Mouse (Mus musculus) ES-Bruce4 (cell line): ENCODE data around the gene 4930404N11Rik. TPM values are rescaled to one million over a fixed set of nuclear protein-coding genes. Genes with fewer than 3 reads are reported as not detected.

ENCODE experiments used
- H3K27ac ChIP-seq: 2 replicates; pipeline ENCODE4 v1.5.1; 2012; ENCODE audit warnings: low read length, inconsistent platforms; ENCODE audit not compliant: insufficient read depth
- H3K27me3 ChIP-seq: 2 replicates; pipeline ENCODE4 v1.6.1; 2012; ENCODE audit warnings: mild to moderate bottlenecking, low read length, inconsistent platforms; ENCODE audit not compliant: control insufficient read depth, poor library complexity, insufficient read depth, severe bottlenecking
- H3K36me3 ChIP-seq: 2 replicates; pipeline ENCODE4 v1.6.1; 2012; ENCODE audit warnings: inconsistent platforms, mild to moderate bottlenecking, low read length, moderate library complexity; ENCODE audit not compliant: control insufficient read depth, poor library complexity, insufficient read depth, severe bottlenecking
- H3K4me1 ChIP-seq: one replicate; pipeline ENCODE4 v1.8.1; 2011; ENCODE audit warnings: low read length; ENCODE audit not compliant: control insufficient read depth, insufficient read depth
- H3K4me3 ChIP-seq: 2 replicates; pipeline ENCODE4 v1.5.1; 2011; ENCODE audit warnings: low read depth, mild to moderate bottlenecking, low read length
- H3K9ac ChIP-seq: 2 replicates; pipeline ENCODE4 v1.6.1; 2012; ENCODE audit warnings: low read depth, mild to moderate bottlenecking, inconsistent platforms; ENCODE audit not compliant: poor library complexity, severe bottlenecking
- H3K9me3 ChIP-seq: replicated peaks from 2 replicates; pipeline ENCODE4 v1.6.1; 2012; ENCODE audit warnings: mild to moderate bottlenecking, low read length, inconsistent platforms; ENCODE audit not compliant: control insufficient read depth, poor library complexity, insufficient read depth, severe bottlenecking
- CTCF ChIP-seq: IDR thresholded peaks from one replicate; pipeline ENCODE4 v1.8.1; 2011; ENCODE audit warnings: low read depth, low read length
- EP300 ChIP-seq: IDR thresholded peaks from 2 replicates; pipeline ENCODE4 v1.6.1; 2011; ENCODE audit warnings: low read depth, low read length; ENCODE audit not compliant: insufficient read depth
- POLR2A ChIP-seq: IDR thresholded peaks from one replicate; pipeline ENCODE4 v1.8.1; 2011; ENCODE audit warnings: low read length; ENCODE audit not compliant: insufficient read depth
- polyA plus RNA-seq: library from polyadenylated mRNA; stranded (reverse); fragments of >200 nt; gene quantifications from 2 replicates; pipeline ENCODE4 v1.2.4, GENCODE M21; 2011; ENCODE audit warnings: low read depth; ENCODE audit not compliant: missing spikeins, insufficient read depth, insufficient read length

Gene 4930404N11Rik
- polyA plus RNA-seq, 1 experiment = not detected

DNA sequence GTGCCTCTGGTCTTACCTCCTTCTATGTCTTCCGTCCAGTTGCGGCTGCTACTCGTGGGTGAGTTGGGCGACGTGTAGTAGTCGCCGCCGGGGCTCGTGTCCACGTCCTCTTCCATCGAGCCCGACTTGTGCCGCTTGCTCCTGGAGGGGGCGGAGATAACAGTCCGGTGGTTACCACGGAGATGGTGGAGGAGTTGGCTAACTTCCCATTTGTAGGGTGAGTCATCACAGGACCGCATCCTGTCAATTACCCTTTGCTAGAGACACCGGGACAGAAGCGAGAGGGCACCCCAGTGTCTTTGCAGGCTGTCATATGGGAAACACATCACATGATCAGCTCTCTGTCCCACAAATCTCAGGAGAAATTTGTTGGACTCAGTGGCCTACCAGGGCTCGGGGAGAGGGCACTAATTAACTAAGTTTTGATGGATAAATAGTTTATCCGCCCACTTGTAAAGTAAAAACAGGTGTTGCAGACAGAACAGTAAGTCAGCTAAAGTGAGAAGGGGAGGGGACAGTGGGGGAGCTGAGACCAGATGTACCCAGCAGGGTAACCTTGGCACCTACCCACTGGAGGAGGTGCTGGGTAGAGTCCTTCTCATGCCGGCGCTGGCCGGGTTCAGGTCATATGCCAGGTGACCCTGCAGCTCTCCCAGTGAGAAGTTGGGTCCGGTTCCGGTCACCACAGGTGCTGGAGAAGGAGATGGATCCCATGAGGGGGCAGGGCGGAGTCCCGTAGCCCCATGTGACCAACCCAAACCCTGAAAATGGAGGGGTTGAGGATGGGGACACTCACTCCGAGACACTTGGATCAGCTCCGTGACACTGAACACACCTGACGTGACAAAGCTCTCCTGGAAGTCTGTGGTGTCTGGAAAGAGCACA is 42.2 kb upstream of the 4930404N11Rik start:
- no peaks in the 10 kb centered on the region for H3K27me3 ChIP-seq
- no peak overlapping the region for H3K9ac ChIP-seq
- H3K27ac ChIP-seq = no peak overlapping the region
- TF ChIP-seq CTCF (no peak), POLR2A (no peak), EP300 (no peak)
- H3K4me3 ChIP-seq = peak overlapping the region; percentile 36
- no peaks in the 10 kb centered on the region for H3K36me3 ChIP-seq
- H3K9me3 ChIP-seq = no peaks in the 10 kb centered on the region
- H3K4me1 ChIP-seq = peaks cover 24% of the 10 kb centered on the region

DNA sequence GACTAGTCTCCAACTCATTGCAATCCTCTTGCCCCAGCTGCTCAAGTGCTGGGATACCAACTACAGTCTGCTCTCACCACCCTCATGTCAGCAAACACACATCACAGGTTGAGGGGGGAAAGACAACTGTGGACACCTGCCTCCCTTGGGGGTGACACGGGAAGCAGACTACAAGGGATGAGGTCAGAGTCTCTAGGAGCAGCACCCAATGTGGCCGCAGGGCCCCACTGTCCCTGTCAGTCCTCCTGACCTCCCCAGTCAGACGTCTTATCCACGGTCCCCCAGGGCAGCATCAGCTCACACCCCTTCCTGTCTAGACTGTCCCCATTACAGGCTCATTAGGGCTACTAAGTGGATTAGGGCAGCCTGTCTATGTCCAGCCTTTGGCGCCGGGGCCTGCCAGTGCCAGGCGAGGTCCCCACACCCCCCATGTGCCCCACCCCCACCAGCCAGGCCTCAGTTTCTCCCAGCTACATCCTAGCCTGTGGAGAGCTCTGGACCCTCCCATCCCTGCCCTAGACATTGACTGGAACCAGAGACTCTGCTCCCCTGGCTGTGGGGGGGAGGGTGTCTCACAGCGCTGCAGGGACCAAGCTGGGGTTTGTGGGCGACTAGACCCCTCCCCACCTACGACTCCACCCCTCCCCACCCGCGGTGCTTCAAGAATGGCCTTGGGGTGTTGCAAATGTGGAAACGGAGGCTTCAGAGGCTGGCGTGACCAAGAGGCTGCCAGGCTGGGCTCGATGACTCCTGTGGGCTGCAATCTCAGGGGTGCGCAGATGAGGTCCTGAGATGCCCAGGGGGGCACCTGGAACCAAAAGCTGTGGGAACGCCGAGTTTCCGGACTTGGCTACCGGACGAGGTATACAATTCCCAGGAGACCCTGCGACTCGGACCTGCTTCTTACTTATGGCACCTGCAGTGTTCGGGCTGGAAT is 41.2 kb upstream of the 4930404N11Rik start:
- H3K27ac ChIP-seq = no peak overlapping the region
- no peak for TF ChIP-seq CTCF
- no peak for TF ChIP-seq POLR2A
- no peak for TF ChIP-seq EP300
- H3K9ac ChIP-seq = no peak overlapping the region

GRCm38 (mm10) chr10:81405588-81406201 is 40.1 kb upstream of the 4930404N11Rik start:
- Histone ChIP-seq H3K9me3 (no peaks in the 10 kb centered on the region), H3K27ac (no peak overlapping the region), H3K4me1 (peaks cover 14% of the 10 kb centered on the region), H3K27me3 (no peaks in the 10 kb centered on the region), H3K9ac (no peak overlapping the region), H3K36me3 (no peaks in the 10 kb centered on the region), H3K4me3 (no peak overlapping the region)
- TF ChIP-seq CTCF (no peak), EP300 (no peak), POLR2A (no peak)

More for the DNA sequence above, 41.2 kb upstream of the 4930404N11Rik start:
- Histone ChIP-seq H3K4me1 (peaks cover 22% of the 10 kb centered on the region), H3K9me3 (no peaks in the 10 kb centered on the region), H3K36me3 (no peaks in the 10 kb centered on the region), H3K4me3 (no peak overlapping the region), H3K27me3 (no peaks in the 10 kb centered on the region)

- peaks cover 12% of the 10 kb centered on the region for H3K4me1 ChIP-seq
- no peak overlapping the region for H3K4me3 ChIP-seq
- H3K27me3 ChIP-seq = no peaks in the 10 kb centered on the region
- H3K9ac ChIP-seq = no peak overlapping the region
- no peaks in the 10 kb centered on the region for H3K36me3 ChIP-seq
- no peak overlapping the region for H3K27ac ChIP-seq
- TF ChIP-seq EP300 (no peak), CTCF (no peak), POLR2A (no peak)
- H3K9me3 ChIP-seq = no peaks in the 10 kb centered on the region
These were observed 39.1 kb upstream of the 4930404N11Rik start for GRCm38 (mm10) chr10:81404720-81405119.

- Histone ChIP-seq H3K27ac (no peak overlapping the region), H3K9me3 (no peaks in the 10 kb centered on the region), H3K27me3 (no peaks in the 10 kb centered on the region), H3K4me3 (0 out of 2 replicates have a peak overlapping the region, but pooled peaks have one; percentile 4), H3K36me3 (no peaks in the 10 kb centered on the region), H3K4me1 (peaks cover 12% of the 10 kb centered on the region), H3K9ac (no peak overlapping the region)
- TF ChIP-seq CTCF (no peak), POLR2A (no peak), EP300 (no peak)
These were observed 38.5 kb upstream of the 4930404N11Rik start for GRCm38 (mm10) chr10:81404082-81404481.
